Mouse (Mus musculus) kidney, postnatal 36 days (tissue): ENCODE results near the gene Gemin7.
A peak's percentile ranks its signal among the peaks of the same experiment; 100 is the strongest.
"Not testable (repeated sequence)": the region's sequence is repeated elsewhere in the genome, so short reads cannot be mapped to it uniquely, and the experiment has no call there.

Experiments
- DNase-seq, 2 experiments: peaks; one replicate each; pipeline ENCODE4 v3.0.0; 2021 to 2022; ENCODE audit warnings: mixed read lengths in 2 of 2

Gene Gemin7

GRCm38 (mm10) chr7:19577141-19577852 lies at the start of gene Gemin7, which contains the start of gene Zfp296:
TSS of gene Gemin7 (minus strand) at chr7:19577595.
TSS of gene Zfp296 (plus strand) at chr7:19577287.
- DNase-seq: peak; percentile 59 to 80

- no peak for DNase-seq
These were observed 46.0 kb upstream of the Gemin7 start for GRCm38 (mm10) chr7:19623433-19623832.

GRCm38 (mm10) chr7:19622241-19622640 lies 44.8 kb upstream of the Gemin7 start:
- no peak for DNase-seq

- DNase-seq: no peak
These were observed 43.4 kb upstream of the Gemin7 start for GRCm38 (mm10) chr7:19620811-19621210.

- peak; percentile 80 to 88 for DNase-seq
These were observed 41.8 kb upstream of the Gemin7 start for GRCm38 (mm10) chr7:19619004-19619801.

- DNase-seq: no peak
These were observed 37.7 kb upstream of the Gemin7 start for GRCm38 (mm10) chr7:19615036-19615577.

- no peak for DNase-seq
These were observed 33.6 kb upstream of the Gemin7 start for GRCm38 (mm10) chr7:19610969-19611368.

- DNase-seq: peak; percentile 38 to 41
These were observed 32.4 kb upstream of the Gemin7 start for GRCm38 (mm10) chr7:19609641-19610332.

- DNase-seq: no peak
These were observed 29.9 kb upstream of the Gemin7 start for GRCm38 (mm10) chr7:19607291-19607690.

GRCm38 (mm10) chr7:19604606-19605214 lies 27.3 kb upstream of the Gemin7 start:
- not testable (repeated sequence) for DNase-seq

- peak; percentile 97 to 99 for DNase-seq
These were observed 26.6 kb upstream of the Gemin7 start, which contains the start of gene Clasrp for GRCm38 (mm10) chr7:19603849-19604605. TSS of gene Clasrp (minus strand) at chr7:19604486.

- DNase-seq: no peak
These were observed 25.7 kb upstream of the Gemin7 start for GRCm38 (mm10) chr7:19603055-19603454.

GRCm38 (mm10) chr7:19600562-19600961 lies 23.2 kb upstream of the Gemin7 start:
- no peak for DNase-seq

- no peak for DNase-seq
These were observed 15.8 kb upstream of the Gemin7 start for GRCm38 (mm10) chr7:19593061-19593730.

- DNase-seq: peak; percentile 74 to 88
These were observed 12.5 kb upstream of the Gemin7 start for GRCm38 (mm10) chr7:19589917-19590316.

GRCm38 (mm10) chr7:19589207-19589606 lies 11.8 kb upstream of the Gemin7 start:
- DNase-seq: peak; percentile 53 to 82

GRCm38 (mm10) chr7:19586269-19586668 lies 8.9 kb upstream of the Gemin7 start:
- no peak for DNase-seq

GRCm38 (mm10) chr7:19580634-19581033 lies 3.2 kb upstream of the Gemin7 start:
- DNase-seq: peak in 1 of 2 experiments; percentile 17

- no peak for DNase-seq
These were observed 2.4 kb upstream of the Gemin7 start for GRCm38 (mm10) chr7:19579751-19580150.

GRCm38 (mm10) chr7:19578436-19578835 lies 1.0 kb upstream of the Gemin7 start:
- DNase-seq: no peak

GRCm38 (mm10) chr7:19577877-19578414 lies 551 bp upstream of the Gemin7 start:
- peak in 1 of 2 experiments; percentile 21 for DNase-seq
